Mouse (Mus musculus) heart, postnatal 0 days (tissue): Measurements from ENCODE around the gene Car7.

Experiments
- CTCF ChIP-seq: IDR thresholded peaks from 2 replicates; pipeline ENCODE4 v1.5.1; 2016; ENCODE audit warnings: antibody characterized with exemption, control low read depth, low read depth
- EP300 ChIP-seq: IDR thresholded peaks from 2 replicates; pipeline ENCODE4 v1.6.1; 2016; ENCODE audit warnings: antibody characterized with exemption, low read depth

GRCm38 (mm10) chr8:104517872-104518271 is 16.6 kb upstream of the Car7 start:
- TF ChIP-seq CTCF, result no peak
- TF ChIP-seq EP300, result no peak
